Mouse (Mus musculus): ENCODE results near the gene Crocc2.

The Crocc2 gene

DNA sequence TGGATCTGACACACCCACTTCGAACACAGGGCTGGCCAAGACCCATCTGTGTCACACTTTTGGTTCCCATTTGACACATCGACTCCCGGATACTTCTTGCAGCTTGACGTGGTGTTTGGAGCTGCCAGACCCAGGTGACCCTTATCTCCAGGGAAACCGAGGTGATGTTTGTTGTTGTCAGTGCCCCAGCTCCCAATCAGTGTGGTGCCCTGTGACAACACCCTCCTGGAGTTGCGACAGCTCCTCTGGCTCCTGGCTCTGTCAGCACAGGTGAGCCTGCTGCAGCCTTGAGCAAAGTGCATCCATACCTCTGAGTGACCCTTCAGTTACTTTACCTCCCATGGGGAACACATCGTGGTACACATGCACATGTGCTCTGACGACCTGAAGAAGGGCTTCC lies 35.8 kb upstream of the Crocc2 start:
- no peaks in the 10 kb centered on the region for H3K9me3 ChIP-seq (ENCODE audit: low read length)
- TF ChIP-seq NANOG (IDR thresholded peaks at IDR 0.05; ENCODE audit: borderline replicate concordance, low read length) (no peak), POU5F1 (IDR thresholded peaks at IDR 0.05; ENCODE audit: borderline replicate concordance, low read length) (no peak), CTCF (conservative IDR thresholded peaks at IDR 0.05; ENCODE audit: low read length) (no peak)
- 0 out of 2 replicates have a peak, but pooled peaks cover 4% of the 10 kb centered on the region for H3K27me3 ChIP-seq (ENCODE audit: insufficient read depth, low read length)
- no peak overlapping the region for H3K4me3 ChIP-seq (replicated peaks; ENCODE audit: low read length)
- no peaks in the 10 kb centered on the region for H3K36me3 ChIP-seq (ENCODE audit: insufficient read depth, low read length)
- H3K4me1 ChIP-seq (replicated peaks; ENCODE audit: low read depth, low read length): no peaks in the 10 kb centered on the region; the same call in 1 of the 2 replicates

DNA sequence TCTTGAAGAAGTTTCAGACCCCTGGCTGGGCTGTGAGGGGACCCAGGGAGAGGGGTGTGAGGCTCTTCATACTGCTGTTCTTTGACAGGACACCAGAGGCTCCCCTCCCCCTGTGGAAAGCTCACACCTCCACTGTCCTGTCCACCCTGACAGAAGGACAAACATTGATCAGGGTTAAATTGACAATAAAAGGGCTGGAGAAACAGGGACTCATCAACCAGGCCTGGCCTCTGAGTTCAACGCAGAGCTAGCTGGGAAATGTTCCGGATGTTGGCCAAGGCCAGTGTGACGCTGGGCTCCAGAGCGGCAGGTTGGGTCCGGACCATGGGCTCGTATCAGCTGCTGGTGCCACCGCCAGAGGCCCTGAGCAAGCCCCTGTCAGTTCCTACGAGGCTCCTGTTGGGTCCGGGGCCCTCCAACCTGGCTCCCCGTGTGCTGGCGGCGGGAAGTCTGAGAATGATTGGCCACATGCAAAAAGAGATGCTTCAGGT lies 33.4 kb upstream of the Crocc2 start, which contains the start of gene Agxt:
Gene Agxt, plus strand, starts transcription at position 205 of the 491 bp plus-strand sequence.
- peak within 1 kb of the TSS; percentile 45 for H3K4me3 ChIP-seq (replicated peaks; ENCODE audit: low read length)
- H3K9me3 ChIP-seq (ENCODE audit: low read length): no peaks in the 10 kb centered on the region
- no peaks in the 10 kb centered on the region; the same call in 1 of the 2 replicates for H3K4me1 ChIP-seq (replicated peaks; ENCODE audit: low read depth, low read length)
- TF ChIP-seq CTCF (conservative IDR thresholded peaks at IDR 0.05; ENCODE audit: low read length) (no peak), POU5F1 (IDR thresholded peaks at IDR 0.05; ENCODE audit: borderline replicate concordance, low read length) (no peak), NANOG (IDR thresholded peaks at IDR 0.05; ENCODE audit: borderline replicate concordance, low read length) (no peak)
- 0 out of 2 replicates have a peak, but pooled peaks cover 4% of the 10 kb centered on the region for H3K27me3 ChIP-seq (ENCODE audit: insufficient read depth, low read length)
- no peaks in the 10 kb centered on the region for H3K36me3 ChIP-seq (ENCODE audit: insufficient read depth, low read length)

- no peaks in the 10 kb centered on the region for H3K36me3 ChIP-seq (ENCODE audit: insufficient read depth, low read length)
- no peaks in the 10 kb centered on the region; the same call in 1 of the 2 replicates for H3K4me1 ChIP-seq (replicated peaks; ENCODE audit: low read depth, low read length)
- H3K9me3 ChIP-seq (ENCODE audit: low read length): no peaks in the 10 kb centered on the region
- no peak overlapping the region for H3K4me3 ChIP-seq (replicated peaks; ENCODE audit: low read length)
- H3K27me3 ChIP-seq (ENCODE audit: insufficient read depth, low read length): 0 out of 2 replicates have a peak, but pooled peaks cover 10% of the 10 kb centered on the region
- TF ChIP-seq POU5F1 (IDR thresholded peaks at IDR 0.05; ENCODE audit: borderline replicate concordance, low read length) (no peak), CTCF (conservative IDR thresholded peaks at IDR 0.05; ENCODE audit: low read length) (no peak), NANOG (IDR thresholded peaks at IDR 0.05; ENCODE audit: borderline replicate concordance, low read length) (no peak)
Measured at GRCm38 (mm10) chr1:93138534-93138933, 30.0 kb upstream of the Crocc2 start.

GRCm38 (mm10) chr1:93139713-93140112 lies 28.8 kb upstream of the Crocc2 start:
- Histone ChIP-seq H3K36me3 (ENCODE audit: insufficient read depth, low read length) (no peaks in the 10 kb centered on the region), H3K9me3 (ENCODE audit: low read length) (no peaks in the 10 kb centered on the region), H3K4me1 (replicated peaks; ENCODE audit: low read depth, low read length) (no peaks in the 10 kb centered on the region; the same call in 1 of the 2 replicates), H3K4me3 (replicated peaks; ENCODE audit: low read length) (no peak overlapping the region), H3K27me3 (ENCODE audit: insufficient read depth, low read length) (peaks cover 17% of the 10 kb centered on the region)
- TF ChIP-seq CTCF (conservative IDR thresholded peaks at IDR 0.05; ENCODE audit: low read length) (no peak), NANOG (IDR thresholded peaks at IDR 0.05; ENCODE audit: borderline replicate concordance, low read length) (no peak), POU5F1 (IDR thresholded peaks at IDR 0.05; ENCODE audit: borderline replicate concordance, low read length) (no peak)

DNA sequence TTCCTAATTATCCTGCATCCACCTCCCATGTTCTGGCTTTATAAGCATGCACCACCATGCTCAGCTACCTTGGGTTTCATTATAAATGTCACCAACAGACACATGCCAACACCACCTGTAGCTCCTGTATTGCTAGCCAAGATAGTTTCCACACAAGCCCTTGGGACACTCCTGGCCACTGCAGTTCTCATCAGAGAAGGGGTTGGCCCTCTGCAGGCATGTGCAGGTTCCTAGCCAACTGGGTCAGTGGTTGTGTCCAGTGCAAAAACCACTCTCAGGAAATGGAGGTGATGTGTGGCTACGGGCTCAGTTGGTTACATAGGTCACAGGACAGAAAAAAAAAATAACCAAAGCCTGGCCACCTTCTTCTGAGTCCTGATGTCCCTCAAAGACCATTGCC lies 25.7 kb upstream of the Crocc2 start:
- Histone ChIP-seq H3K4me3 (replicated peaks; ENCODE audit: low read length) (no peak overlapping the region), H3K27me3 (ENCODE audit: insufficient read depth, low read length) (peaks cover 20% of the 10 kb centered on the region), H3K9me3 (ENCODE audit: low read length) (no peaks in the 10 kb centered on the region), H3K4me1 (replicated peaks; ENCODE audit: low read depth, low read length) (no peaks in the 10 kb centered on the region), H3K36me3 (ENCODE audit: insufficient read depth, low read length) (no peaks in the 10 kb centered on the region)
- no peak for TF ChIP-seq NANOG (IDR thresholded peaks at IDR 0.05; ENCODE audit: borderline replicate concordance, low read length)
- no peak for TF ChIP-seq POU5F1 (IDR thresholded peaks at IDR 0.05; ENCODE audit: borderline replicate concordance, low read length)
- TF ChIP-seq CTCF (conservative IDR thresholded peaks at IDR 0.05; ENCODE audit: low read length): no peak

DNA sequence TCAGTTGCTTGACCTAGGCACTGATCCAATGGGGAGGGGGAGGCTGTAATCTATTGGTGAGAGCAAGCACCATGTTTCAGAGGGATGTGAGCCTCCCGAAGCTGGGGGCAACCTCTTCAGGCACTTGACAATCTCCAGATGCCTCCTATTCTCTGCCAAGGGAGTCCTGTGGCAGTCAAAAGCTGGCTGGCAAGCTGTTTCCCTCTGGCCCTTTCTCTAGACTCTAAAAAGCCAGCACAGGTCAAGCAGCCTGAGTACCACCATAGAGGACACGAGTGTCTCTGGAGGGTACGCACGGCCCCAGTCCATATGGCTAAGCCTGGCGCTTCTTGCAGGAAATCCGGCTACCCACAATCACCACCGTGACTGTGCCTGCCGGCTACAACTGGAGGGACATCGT lies 24.3 kb upstream of the Crocc2 start:
- peaks cover 20% of the 10 kb centered on the region for H3K27me3 ChIP-seq (ENCODE audit: insufficient read depth, low read length)
- H3K4me3 ChIP-seq (replicated peaks; ENCODE audit: low read length): no peak overlapping the region
- TF ChIP-seq NANOG (IDR thresholded peaks at IDR 0.05; ENCODE audit: borderline replicate concordance, low read length) (no peak), CTCF (conservative IDR thresholded peaks at IDR 0.05; ENCODE audit: low read length) (no peak), POU5F1 (IDR thresholded peaks at IDR 0.05; ENCODE audit: borderline replicate concordance, low read length) (no peak)
- H3K36me3 ChIP-seq (ENCODE audit: insufficient read depth, low read length): no peaks in the 10 kb centered on the region
- H3K4me1 ChIP-seq (replicated peaks; ENCODE audit: low read depth, low read length): no peaks in the 10 kb centered on the region
- H3K9me3 ChIP-seq (ENCODE audit: low read length): no peaks in the 10 kb centered on the region

DNA sequence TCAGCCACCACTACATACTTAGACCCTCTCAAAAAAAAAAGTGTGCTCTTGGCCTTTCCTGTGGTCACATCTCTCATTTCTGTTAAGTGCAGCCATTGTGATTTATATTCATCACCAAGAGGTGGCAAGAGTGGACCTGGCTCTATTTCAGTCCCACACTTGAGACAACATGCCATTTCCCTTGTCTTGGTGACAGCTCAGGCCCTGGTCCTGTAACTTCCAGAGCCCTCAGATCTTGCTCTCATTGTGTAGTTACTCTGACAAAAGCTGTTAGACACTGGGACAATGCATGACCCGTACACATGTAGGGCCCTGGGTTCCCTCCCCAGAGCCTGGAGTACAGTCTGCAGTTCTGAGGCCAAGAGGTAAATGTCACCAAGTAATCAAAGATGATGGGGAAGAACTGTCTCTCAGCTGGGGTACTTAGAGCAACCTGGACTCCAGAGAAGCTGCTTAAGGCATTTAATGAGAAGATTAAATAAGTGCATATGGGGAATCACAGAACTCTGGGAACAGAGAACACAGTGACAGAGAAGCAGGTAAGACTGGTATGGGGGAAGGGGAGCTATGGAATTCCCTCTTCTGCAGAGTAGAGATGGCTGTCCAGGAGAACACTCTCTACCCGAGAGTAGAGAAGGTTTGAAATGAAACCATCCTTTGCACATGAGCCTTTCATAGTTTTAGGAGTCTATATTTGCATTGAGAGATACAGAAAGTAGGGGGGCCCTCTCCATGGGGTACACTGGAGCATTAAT lies 17.4 kb upstream of the Crocc2 start:
- H3K4me3 ChIP-seq (replicated peaks; ENCODE audit: low read length): no peak overlapping the region
- H3K4me1 ChIP-seq (replicated peaks; ENCODE audit: low read depth, low read length): peaks cover 6% of the 10 kb centered on the region; the same call in 1 of the 2 replicates
- H3K27me3 ChIP-seq (ENCODE audit: insufficient read depth, low read length): peaks cover 13% of the 10 kb centered on the region; the same call in 1 of the 2 replicates
- TF ChIP-seq NANOG (IDR thresholded peaks at IDR 0.05; ENCODE audit: borderline replicate concordance, low read length) (no peak), POU5F1 (IDR thresholded peaks at IDR 0.05; ENCODE audit: borderline replicate concordance, low read length) (no peak), CTCF (conservative IDR thresholded peaks at IDR 0.05; ENCODE audit: low read length) (no peak)
- H3K36me3 ChIP-seq (ENCODE audit: insufficient read depth, low read length): no peaks in the 10 kb centered on the region
- H3K9me3 ChIP-seq (ENCODE audit: low read length): no peaks in the 10 kb centered on the region

DNA sequence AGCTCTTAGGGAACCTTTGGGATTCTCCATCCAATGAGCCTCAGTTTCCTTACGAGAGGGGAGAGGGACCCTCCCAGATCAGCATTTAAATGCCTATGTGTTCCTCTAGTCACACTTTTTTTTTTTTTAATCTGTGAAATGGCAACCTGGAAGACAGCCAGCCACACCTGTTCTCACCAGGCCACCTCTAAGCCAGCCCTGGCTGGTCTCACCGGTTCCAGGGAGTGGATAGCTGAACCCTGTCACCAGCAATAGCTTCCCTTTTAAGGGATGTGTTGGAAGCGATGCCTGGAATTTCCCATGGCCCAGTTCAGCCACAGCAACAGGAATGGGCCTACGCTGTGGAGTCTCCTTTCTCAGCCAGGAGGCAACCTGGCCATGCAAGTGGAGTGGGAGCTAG lies 11.0 kb upstream of the Crocc2 start:
- TF ChIP-seq NANOG (IDR thresholded peaks at IDR 0.05; ENCODE audit: borderline replicate concordance, low read length): no peak
- no peak for TF ChIP-seq CTCF (conservative IDR thresholded peaks at IDR 0.05; ENCODE audit: low read length)
- TF ChIP-seq POU5F1 (IDR thresholded peaks at IDR 0.05; ENCODE audit: borderline replicate concordance, low read length): no peak
- H3K4me1 ChIP-seq (replicated peaks; ENCODE audit: low read depth, low read length): peaks cover 27% of the 10 kb centered on the region
- H3K27me3 ChIP-seq (ENCODE audit: insufficient read depth, low read length): peaks cover 23% of the 10 kb centered on the region; the same call in 1 of the 2 replicates
- H3K4me3 ChIP-seq (replicated peaks; ENCODE audit: low read length): no peak overlapping the region
- no peaks in the 10 kb centered on the region for H3K36me3 ChIP-seq (ENCODE audit: insufficient read depth, low read length)
- no peaks in the 10 kb centered on the region for H3K9me3 ChIP-seq (ENCODE audit: low read length)
